Mouse (Mus musculus) intestine, embryonic 14.5 days (tissue): ENCODE results near the gene Gm6993. TPM values are rescaled to one million over a fixed set of nuclear protein-coding genes. Genes with fewer than 3 reads are reported as not detected.

Experiments
- ATAC-seq: fragments of 200-750 bp; cut with Nextera tagmentation; replicated peaks from 2 replicates; pipeline ENCODE4 v1.8.0; 2017; ENCODE audit warnings: low read depth, moderate number of reproducible peaks, moderate TSS enrichment, moderate library complexity; ENCODE audit not compliant: low FRiP score, low TSS enrichment
- DNase-seq: peaks from one replicate; pipeline ENCODE4 v3.0.0-alpha.2; 2018; ENCODE audit warnings: low spot score
- H3K27ac ChIP-seq: fragments of 300-500 bp; sonication (generic); 2 replicates; pipeline ENCODE4 v1.5.1; 2014; ENCODE audit warnings: low read depth, mild to moderate bottlenecking, control low read depth
- H3K27me3 ChIP-seq: fragments of 300-500 bp; sonication (generic); replicated peaks from 2 replicates; pipeline ENCODE4 v1.6.1; 2014; ENCODE audit warnings: low read length, control low read depth; ENCODE audit not compliant: control insufficient read depth, insufficient read depth
- H3K36me3 ChIP-seq: fragments of 300-500 bp; sonication (generic); 2 replicates; pipeline ENCODE4 v1.6.1; 2014; ENCODE audit warnings: low read length, control low read depth; ENCODE audit not compliant: control insufficient read depth, insufficient read depth
- H3K4me1 ChIP-seq: fragments of 300-500 bp; sonication (generic); replicated peaks from 2 replicates; pipeline ENCODE4 v1.6.1; 2014; ENCODE audit warnings: low read length, control low read depth, mixed read lengths; ENCODE audit not compliant: control insufficient read depth, insufficient read depth
- H3K4me2 ChIP-seq: fragments of 300-500 bp; sonication (generic); 2 replicates; pipeline ENCODE4 v1.6.1; 2014; ENCODE audit warnings: low read length
- H3K4me3 ChIP-seq: fragments of 300-500 bp; sonication (generic); 2 replicates; pipeline ENCODE4 v1.5.1; 2014; ENCODE audit warnings: low read depth, low read length, control low read depth, mixed read lengths
- H3K9ac ChIP-seq: fragments of 300-500 bp; sonication (generic); 2 replicates; pipeline ENCODE4 v1.6.1; 2014; ENCODE audit warnings: mild to moderate bottlenecking, low read length
- H3K9me3 ChIP-seq: fragments of 300-500 bp; sonication (generic); 2 replicates; pipeline ENCODE4 v1.6.1; 2016; ENCODE audit warnings: low read length, control low read depth; ENCODE audit not compliant: control insufficient read depth
- WGBS: fragments of 180-500 bp; shearing (Covaris S2); extraction: QIAGEN DNeasy Blood & Tissue Kit; methylation state at CpG from one replicate; pipeline ENCODE4 v1.1.7; 2014; 5-methylcytosine and 5-hydroxymethylcytosine counted together
- polyA plus RNA-seq: library from polyadenylated mRNA; unstranded; fragments of >200 nt; fragmentation: Nextera tagmentation; extraction: Ambion mirVana; gene quantifications from 2 replicates; pipeline ENCODE4 v1.2.1, GENCODE M21; 2014

Gene Gm6993
- polyA plus RNA-seq, 1 experiment from 2014 or later = not detected

GRCm38 (mm10) chr12:31244691-31245090, 4.1 kb downstream of the Gm6993 start:
- Histone ChIP-seq H3K27ac (no peak overlapping the region), H3K4me3 (no peak overlapping the region), H3K9ac (no peak overlapping the region), H3K4me1 (peaks cover 25% of the 10 kb centered on the region), H3K9me3 (no peaks in the 10 kb centered on the region), H3K36me3 (no peaks in the 10 kb centered on the region), H3K4me2 (no peak overlapping the region), H3K27me3 (no peaks in the 10 kb centered on the region)
- ATAC-seq (no peak), DNase-seq (no peak)
- 70% methylated on average over 3 of the region's 3 CpGs for WGBS

DNA sequence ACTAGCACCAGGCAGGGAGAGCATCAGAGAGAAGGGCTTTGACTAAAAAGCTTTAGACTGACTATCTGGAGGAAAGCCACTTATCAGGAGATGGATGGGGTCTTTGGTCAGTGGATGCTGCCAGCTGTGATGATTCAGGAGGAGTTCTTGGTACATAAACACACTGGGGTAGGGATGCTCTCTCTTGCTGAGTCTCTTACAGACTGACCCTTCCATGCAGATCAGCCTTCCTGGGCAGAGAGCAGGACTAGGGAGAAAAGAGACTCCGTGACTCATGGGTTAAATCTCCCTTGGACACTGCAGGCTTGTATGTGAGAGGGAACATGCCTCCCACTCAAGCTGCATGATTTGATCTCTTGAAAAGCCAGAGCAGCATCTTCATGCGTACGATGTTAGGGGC, 5.6 kb downstream of the Gm6993 start:
- no peaks in the 10 kb centered on the region for H3K36me3 ChIP-seq
- H3K9me3 ChIP-seq = no peaks in the 10 kb centered on the region
- ATAC-seq (no peak), DNase-seq (no peak)
- H3K27ac ChIP-seq = peak overlapping the region; percentile 57; the same call in 1 of the 2 replicates
- no peak overlapping the region for H3K9ac ChIP-seq
- H3K4me1 ChIP-seq = peaks cover 25% of the 10 kb centered on the region
- no peaks in the 10 kb centered on the region for H3K27me3 ChIP-seq
- no peak overlapping the region for H3K4me2 ChIP-seq
- 31% methylated on average over 3 of the region's 3 CpGs for WGBS
- H3K4me3 ChIP-seq = no peak overlapping the region

- Histone ChIP-seq H3K4me1 (peaks cover 25% of the 10 kb centered on the region), H3K27me3 (no peaks in the 10 kb centered on the region), H3K27ac (peak overlapping the region; percentile 57; the same call in 1 of the 2 replicates), H3K4me3 (no peak overlapping the region), H3K36me3 (no peaks in the 10 kb centered on the region), H3K9me3 (no peaks in the 10 kb centered on the region), H3K4me2 (no peak overlapping the region), H3K9ac (no peak overlapping the region)
- ATAC-seq = no peak
- DNase-seq = no peak
- WGBS = 54% methylated on average over 3 of the region's 3 CpGs
Measured at GRCm38 (mm10) chr12:31246615-31247014, 6.0 kb downstream of the Gm6993 start.

DNA sequence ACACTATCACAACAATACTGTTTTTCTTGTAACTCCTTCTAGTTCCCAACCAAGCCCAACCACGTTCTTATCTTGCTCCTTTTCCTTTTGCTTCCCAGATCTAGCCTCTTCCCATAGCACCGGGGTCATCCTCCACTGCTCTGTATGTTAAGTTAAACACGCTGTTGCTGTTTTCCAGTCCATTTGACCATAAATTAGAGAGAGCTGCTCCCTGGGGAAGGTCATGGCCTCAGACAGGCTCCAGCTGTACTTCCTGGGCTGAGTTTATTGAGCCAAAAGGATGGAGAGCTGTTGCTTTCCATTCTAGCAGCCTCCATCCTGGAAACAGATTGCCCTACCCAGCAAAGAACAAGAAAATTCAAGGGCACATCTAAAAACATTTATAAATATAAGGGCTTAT, 7.6 kb downstream of the Gm6993 start:
- ATAC-seq (no peak), DNase-seq (no peak)
- H3K36me3 ChIP-seq = no peaks in the 10 kb centered on the region
- no peaks in the 10 kb centered on the region for H3K27me3 ChIP-seq
- H3K27ac ChIP-seq = peak overlapping the region; percentile 33; the same call in 1 of the 2 replicates
- peaks cover 34% of the 10 kb centered on the region for H3K4me1 ChIP-seq
- no peak overlapping the region for H3K9ac ChIP-seq
- no peaks in the 10 kb centered on the region for H3K9me3 ChIP-seq
- no peak overlapping the region for H3K4me2 ChIP-seq
- H3K4me3 ChIP-seq = no peak overlapping the region
- 23% methylated on average over 3 of the region's 3 CpGs for WGBS

DNA sequence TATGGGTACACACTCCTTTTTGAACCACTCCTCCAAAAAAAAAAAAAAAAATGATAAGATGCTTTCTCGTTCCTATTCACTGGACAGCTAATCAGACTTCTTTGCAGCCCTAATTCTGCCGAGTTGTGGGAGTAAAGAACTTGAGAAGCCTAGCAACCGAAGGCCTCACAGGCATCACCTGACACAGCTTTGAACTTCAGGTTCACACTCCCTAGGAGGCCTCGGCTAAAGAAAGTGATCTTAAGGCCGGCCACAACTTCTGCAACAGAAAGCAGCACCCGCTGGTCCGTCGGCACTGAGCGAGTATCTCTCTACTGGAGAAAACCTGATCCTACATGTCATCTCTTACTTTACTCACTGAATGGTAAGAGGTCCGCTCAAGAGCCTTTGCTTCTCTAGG, 8.1 kb downstream of the Gm6993 start:
- peak overlapping the region; percentile 33; the same call in 1 of the 2 replicates for H3K27ac ChIP-seq

GRCm38 (mm10) chr12:31252259-31252658, 11.7 kb downstream of the Gm6993 start:
- Histone ChIP-seq H3K36me3 (no peaks in the 10 kb centered on the region), H3K9ac (no peak overlapping the region), H3K4me2 (no peak overlapping the region; the same call in 1 of the 2 replicates), H3K9me3 (no peaks in the 10 kb centered on the region), H3K4me3 (no peak overlapping the region), H3K27ac (peak overlapping the region; percentile 67), H3K27me3 (no peaks in the 10 kb centered on the region), H3K4me1 (peaks cover 27% of the 10 kb centered on the region)
- DNase-seq = no peak
- 15% methylated on average over 4 of the region's 4 CpGs for WGBS
- no peak for ATAC-seq

More for the DNA sequence above, 8.1 kb downstream of the Gm6993 start:
- peaks cover 35% of the 10 kb centered on the region for H3K4me1 ChIP-seq
- WGBS = 34% methylated on average over 10 of the region's 10 CpGs
- no peak overlapping the region for H3K9ac ChIP-seq
- H3K9me3 ChIP-seq = no peaks in the 10 kb centered on the region
- no peaks in the 10 kb centered on the region for H3K36me3 ChIP-seq
- no peak overlapping the region for H3K4me3 ChIP-seq
- DNase-seq = no peak
- H3K27me3 ChIP-seq = no peaks in the 10 kb centered on the region
- ATAC-seq = no peak
- no peak overlapping the region for H3K4me2 ChIP-seq

GRCm38 (mm10) chr12:31254978-31255377, 14.4 kb downstream of the Gm6993 start:
- ATAC-seq (no peak), DNase-seq (no peak)
- Histone ChIP-seq H3K27me3 (no peaks in the 10 kb centered on the region), H3K9ac (no peak overlapping the region), H3K27ac (no peak overlapping the region), H3K4me1 (peaks cover 13% of the 10 kb centered on the region), H3K4me3 (no peak overlapping the region), H3K4me2 (no peak overlapping the region), H3K36me3 (no peaks in the 10 kb centered on the region), H3K9me3 (no peaks in the 10 kb centered on the region)
- WGBS = 63% methylated on average over 8 of the region's 8 CpGs

DNA sequence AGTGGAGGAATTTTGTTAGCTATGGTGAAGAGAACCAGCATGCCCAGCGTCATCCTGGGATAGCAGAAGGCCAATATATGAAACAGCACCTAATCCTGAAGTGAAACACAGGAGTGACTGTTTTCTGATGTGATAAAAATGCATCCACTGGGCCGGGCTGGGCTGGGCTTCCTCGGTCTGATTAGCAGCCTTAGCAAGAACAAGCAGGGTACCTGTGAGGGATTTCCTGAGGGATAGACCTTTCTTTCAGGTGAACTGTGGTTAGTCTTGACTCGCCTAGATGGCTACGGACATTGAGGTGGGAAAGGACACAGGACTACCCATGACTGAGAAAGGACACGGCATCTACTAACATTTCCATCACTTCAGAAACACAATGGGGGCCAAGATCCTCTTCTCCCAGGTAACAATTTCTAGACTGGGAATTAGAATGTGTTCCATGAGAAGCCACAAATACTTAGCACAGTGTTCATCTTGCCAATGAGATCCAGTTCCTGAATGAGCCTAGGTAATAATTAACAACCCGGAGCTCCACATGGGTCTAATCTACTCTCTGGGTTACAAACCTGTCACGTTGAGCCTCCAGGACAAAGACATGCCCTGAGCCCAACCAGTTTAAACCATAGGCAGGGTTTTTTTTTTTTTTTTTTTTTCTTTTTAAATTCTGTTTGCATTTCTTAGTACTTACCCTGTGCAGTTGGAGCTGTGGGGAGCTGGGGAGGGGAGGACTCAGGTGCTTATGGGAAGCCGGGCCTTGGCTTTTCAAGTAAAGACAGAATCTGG, 15.7 kb downstream of the Gm6993 start:
- Histone ChIP-seq H3K9ac (no peak overlapping the region), H3K4me2 (no peak overlapping the region), H3K9me3 (no peaks in the 10 kb centered on the region), H3K4me1 (peaks cover 13% of the 10 kb centered on the region), H3K27ac (peak overlapping the region; percentile 66), H3K4me3 (no peak overlapping the region), H3K27me3 (no peaks in the 10 kb centered on the region), H3K36me3 (no peaks in the 10 kb centered on the region)
- ATAC-seq (peak; percentile 92), DNase-seq (no peak)
- 60% methylated on average over 9 of the region's 9 CpGs for WGBS

GRCm38 (mm10) chr12:31261882-31262281, 21.3 kb downstream of the Gm6993 start:
- Histone ChIP-seq H3K4me3 (no peak overlapping the region), H3K4me2 (no peak overlapping the region), H3K27me3 (no peaks in the 10 kb centered on the region), H3K4me1 (peaks cover 19% of the 10 kb centered on the region), H3K9ac (no peak overlapping the region), H3K9me3 (no peaks in the 10 kb centered on the region), H3K27ac (no peak overlapping the region), H3K36me3 (no peaks in the 10 kb centered on the region)
- ATAC-seq (no peak), DNase-seq (no peak)
- WGBS = 73% methylated on average over 3 of the region's 3 CpGs
